Mouse (Mus musculus) intestine, embryonic 16.5 days (tissue): ENCODE data around the gene Rab31. TPM values are rescaled to one million over a fixed set of nuclear protein-coding genes. Genes with fewer than 3 reads are reported as not detected.
A peak's percentile ranks its signal among the peaks of the same experiment; 100 is the strongest.

Experiments
- ATAC-seq: fragments of 200-750 bp; cut with Nextera tagmentation; 2 replicates; pipeline ENCODE4 v1.8.0; 2017; ENCODE audit warnings: moderate TSS enrichment, moderate library complexity
- H3K27ac ChIP-seq: fragments of 300-500 bp; sonication (generic); 2 replicates; pipeline ENCODE4 v1.5.1; 2014; ENCODE audit warnings: mild to moderate bottlenecking, low read length
- H3K27me3 ChIP-seq: fragments of 300-500 bp; sonication (generic); replicated peaks from 2 replicates; pipeline ENCODE4 v1.6.1; 2014; ENCODE audit warnings: low read length, control low read depth, mixed read lengths; ENCODE audit not compliant: control insufficient read depth, insufficient read depth
- H3K36me3 ChIP-seq: fragments of 300-500 bp; sonication (generic); 2 replicates; pipeline ENCODE4 v1.6.1; 2014; ENCODE audit warnings: low read length, control low read depth; ENCODE audit not compliant: control insufficient read depth, insufficient read depth
- H3K4me1 ChIP-seq: fragments of 300-500 bp; sonication (generic); 2 replicates; pipeline ENCODE4 v1.6.1; 2014; ENCODE audit warnings: low read length, control low read depth, mixed read lengths; ENCODE audit not compliant: control insufficient read depth, insufficient read depth
- H3K4me2 ChIP-seq: fragments of 300-500 bp; sonication (generic); 2 replicates; pipeline ENCODE4 v1.6.1; 2014; ENCODE audit warnings: low read depth, low read length, control low read depth
- H3K4me3 ChIP-seq: fragments of 300-500 bp; sonication (generic); 2 replicates; pipeline ENCODE4 v1.5.1; 2014; ENCODE audit warnings: mild to moderate bottlenecking, low read length
- H3K9ac ChIP-seq: fragments of 300-500 bp; sonication (generic); 2 replicates; pipeline ENCODE4 v1.6.1; 2014; ENCODE audit warnings: low read depth, low read length
- H3K9me3 ChIP-seq: fragments of 300-500 bp; sonication (generic); 2 replicates; pipeline ENCODE4 v1.6.1; 2016; ENCODE audit warnings: low read length, control low read depth; ENCODE audit not compliant: control insufficient read depth
- WGBS: fragments of 180-500 bp; shearing (Covaris S2); extraction: QIAGEN DNeasy Blood & Tissue Kit; methylation state at CpG from one replicate; pipeline ENCODE4 v1.1.7; 2014; 5-methylcytosine and 5-hydroxymethylcytosine counted together
- polyA plus RNA-seq: library from polyadenylated mRNA; unstranded; fragments of >200 nt; fragmentation: Nextera tagmentation; extraction: Ambion mirVana; gene quantifications from 2 replicates; pipeline ENCODE4 v1.2.1, GENCODE M21; 2015

The Rab31 gene
- polyA plus RNA-seq, 1 experiment from 2014 or later = 26.8 TPM

DNA sequence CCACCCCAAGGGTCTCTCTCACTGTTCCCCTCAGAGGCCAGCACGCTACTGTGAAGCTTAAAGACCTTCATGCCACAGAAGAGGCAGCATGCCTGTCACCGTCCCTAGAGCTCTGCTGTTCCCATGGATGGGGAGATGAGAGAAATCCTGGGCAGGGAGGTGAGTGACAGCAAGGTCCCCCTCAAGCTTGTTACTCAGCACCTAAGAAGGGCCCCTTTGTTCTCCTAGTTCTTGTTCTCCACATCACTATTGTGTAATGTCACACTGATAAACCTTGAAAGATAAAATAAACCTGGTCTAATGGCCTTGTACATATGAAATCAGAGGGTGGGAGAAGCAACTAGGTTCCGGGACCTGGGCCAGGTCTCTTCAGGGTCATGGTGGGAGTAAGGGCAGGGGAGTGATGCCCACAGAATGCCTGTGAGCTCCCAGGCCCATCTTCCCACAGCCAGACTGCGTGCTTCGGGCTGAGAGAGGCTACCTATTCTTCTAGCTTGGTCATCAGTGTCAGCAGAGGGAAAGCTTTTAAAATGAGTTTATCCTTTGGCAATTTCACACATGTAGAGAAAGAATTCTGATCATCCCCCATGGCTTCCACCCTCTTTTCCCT lies 90.4 kb downstream of the Rab31 start:
- 78% methylated on average over 5 of the region's 5 CpGs for WGBS
- peak overlapping the region; percentile 33; the same call in 1 of the 2 replicates for H3K27ac ChIP-seq
- peak; percentile 63 for ATAC-seq
- H3K9ac ChIP-seq = no peak overlapping the region
- no peak overlapping the region for H3K4me3 ChIP-seq
- H3K4me2 ChIP-seq = no peak overlapping the region
- peaks cover 8% of the 10 kb centered on the region; the same call in 1 of the 2 replicates for H3K4me1 ChIP-seq
- H3K9me3 ChIP-seq = no peaks in the 10 kb centered on the region
- H3K36me3 ChIP-seq = no peaks in the 10 kb centered on the region
- no peaks in the 10 kb centered on the region for H3K27me3 ChIP-seq

DNA sequence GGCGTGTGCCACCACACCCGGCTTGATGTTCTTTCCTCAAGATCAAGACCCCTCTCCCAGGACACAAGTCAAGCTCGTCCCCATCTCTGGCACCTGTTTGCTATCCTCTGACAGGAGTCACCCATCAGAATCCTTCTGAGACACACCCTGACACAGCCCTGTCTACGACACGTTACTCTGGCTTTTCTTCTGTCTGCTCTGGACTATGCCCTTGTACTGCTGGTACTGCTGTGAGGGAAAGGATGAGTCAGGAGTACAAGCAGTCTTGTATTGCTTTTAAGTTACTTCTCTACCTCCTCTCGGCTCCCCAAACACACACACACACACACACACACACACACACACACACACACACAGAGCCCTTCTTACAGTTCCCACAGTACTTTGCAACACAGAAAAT lies 91.0 kb downstream of the Rab31 start:
- 64% methylated on average over 6 of the region's 6 CpGs for WGBS
- H3K27me3 ChIP-seq = no peaks in the 10 kb centered on the region
- peaks cover 8% of the 10 kb centered on the region; the same call in 1 of the 2 replicates for H3K4me1 ChIP-seq
- no peak overlapping the region for H3K4me3 ChIP-seq
- H3K36me3 ChIP-seq = no peaks in the 10 kb centered on the region
- no peak overlapping the region for H3K27ac ChIP-seq
- no peak overlapping the region for H3K4me2 ChIP-seq
- no peaks in the 10 kb centered on the region for H3K9me3 ChIP-seq
- ATAC-seq = peak; percentile 93
- H3K9ac ChIP-seq = no peak overlapping the region

DNA sequence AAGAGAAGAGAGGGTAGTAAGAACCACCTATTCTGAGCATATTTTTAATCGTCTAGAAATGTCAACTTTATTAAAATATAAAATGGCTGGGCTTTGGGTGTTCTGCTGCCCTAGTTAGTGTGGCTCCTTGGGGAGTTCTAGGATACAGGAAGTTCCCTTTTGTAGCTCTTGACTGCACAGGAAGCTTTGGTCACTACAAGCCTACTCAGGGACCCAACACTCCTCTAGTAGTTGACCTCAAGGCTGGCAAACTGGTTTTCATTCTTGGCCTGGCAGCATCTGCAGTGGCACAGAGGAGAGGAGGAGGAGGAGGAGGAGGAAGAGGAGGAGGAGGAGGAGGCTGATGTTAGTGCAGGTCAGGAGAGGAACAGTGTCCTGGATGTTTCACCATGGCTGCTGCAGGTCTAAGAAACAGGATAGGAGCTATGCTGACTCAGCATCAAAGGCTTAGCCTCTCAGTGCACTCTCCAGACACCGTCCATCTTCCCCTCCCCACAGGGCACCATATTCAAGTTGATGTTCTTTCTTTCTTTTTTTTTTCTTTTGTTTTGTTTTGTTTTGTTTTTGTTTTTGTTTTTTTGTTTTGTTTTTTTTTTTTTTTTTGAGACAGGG lies 91.6 kb downstream of the Rab31 start:
- no peaks in the 10 kb centered on the region for H3K9me3 ChIP-seq
- no peak for ATAC-seq
- H3K4me1 ChIP-seq = peaks cover 8% of the 10 kb centered on the region; the same call in 1 of the 2 replicates
- no peaks in the 10 kb centered on the region for H3K36me3 ChIP-seq
- H3K27me3 ChIP-seq = no peaks in the 10 kb centered on the region
- no peak overlapping the region for H3K27ac ChIP-seq
- H3K9ac ChIP-seq = no peak overlapping the region
- WGBS = 96% methylated on average over 2 of the region's 2 CpGs
- no peak overlapping the region for H3K4me3 ChIP-seq
- no peak overlapping the region for H3K4me2 ChIP-seq

DNA sequence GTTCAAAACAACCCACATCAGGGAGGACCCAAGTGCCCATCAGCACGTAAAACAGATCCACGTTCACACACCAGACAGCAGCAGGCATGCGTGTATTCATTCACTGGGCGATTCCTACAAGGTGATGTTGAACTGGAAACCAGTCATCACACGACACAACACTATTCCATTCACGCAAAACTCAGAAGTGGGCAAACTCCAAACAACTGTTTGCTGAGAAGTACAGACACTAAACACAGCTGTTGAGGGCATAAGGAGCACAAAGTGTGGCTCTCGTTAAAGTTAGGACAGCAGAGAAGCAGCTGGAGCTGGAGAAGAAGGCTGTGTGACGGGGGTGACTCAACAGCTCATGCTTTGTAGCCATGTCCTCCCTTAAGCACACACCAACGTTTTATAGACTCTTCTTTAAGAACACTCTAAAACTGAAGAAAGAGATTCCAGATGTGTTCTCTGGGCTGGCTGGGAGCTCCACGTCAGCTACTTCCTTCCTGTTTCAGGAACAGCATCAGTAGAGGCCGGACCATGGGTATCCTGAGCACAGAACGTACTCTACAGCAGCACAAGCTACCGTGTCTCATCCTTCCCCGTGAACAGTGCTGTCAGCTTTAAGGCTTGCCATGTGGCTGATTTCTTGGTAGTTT lies 92.6 kb downstream of the Rab31 start:
- Histone ChIP-seq H3K27me3 (no peaks in the 10 kb centered on the region), H3K9me3 (no peaks in the 10 kb centered on the region), H3K4me1 (peaks cover 8% of the 10 kb centered on the region; the same call in 1 of the 2 replicates), H3K27ac (no peak overlapping the region; the same call in 1 of the 2 replicates), H3K9ac (no peak overlapping the region), H3K4me3 (no peak overlapping the region), H3K36me3 (no peaks in the 10 kb centered on the region), H3K4me2 (no peak overlapping the region)
- no peak for ATAC-seq
- 66% methylated on average over 14 of the region's 14 CpGs for WGBS

DNA sequence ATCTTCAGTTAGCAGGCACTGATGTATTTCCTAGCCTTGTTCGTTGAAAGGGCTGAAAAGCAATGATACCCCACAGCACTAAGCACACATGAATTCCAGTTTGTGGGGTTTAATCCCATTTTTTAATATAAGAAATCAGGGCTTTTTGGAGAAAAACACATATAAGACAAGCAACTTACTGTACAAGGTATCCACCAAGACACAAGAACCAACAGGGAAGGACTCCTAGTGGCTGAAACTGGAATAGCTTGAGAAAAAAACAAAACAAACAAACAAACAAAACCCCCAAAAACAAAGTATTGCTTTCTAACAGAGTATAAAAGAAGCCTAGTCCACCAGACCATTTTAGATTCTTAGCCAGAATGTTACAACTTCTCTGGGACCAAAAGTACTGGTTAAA lies 94.8 kb downstream of the Rab31 start:
- no peak overlapping the region for H3K4me2 ChIP-seq
- H3K27me3 ChIP-seq = no peaks in the 10 kb centered on the region
- H3K9me3 ChIP-seq = no peaks in the 10 kb centered on the region
- H3K4me1 ChIP-seq = peaks cover 8% of the 10 kb centered on the region; the same call in 1 of the 2 replicates
- 96% methylated on average over 1 of the region's 1 CpGs for WGBS
- H3K9ac ChIP-seq = no peak overlapping the region
- no peak overlapping the region for H3K27ac ChIP-seq
- ATAC-seq = no peak
- H3K4me3 ChIP-seq = no peak overlapping the region
- H3K36me3 ChIP-seq = no peaks in the 10 kb centered on the region

DNA sequence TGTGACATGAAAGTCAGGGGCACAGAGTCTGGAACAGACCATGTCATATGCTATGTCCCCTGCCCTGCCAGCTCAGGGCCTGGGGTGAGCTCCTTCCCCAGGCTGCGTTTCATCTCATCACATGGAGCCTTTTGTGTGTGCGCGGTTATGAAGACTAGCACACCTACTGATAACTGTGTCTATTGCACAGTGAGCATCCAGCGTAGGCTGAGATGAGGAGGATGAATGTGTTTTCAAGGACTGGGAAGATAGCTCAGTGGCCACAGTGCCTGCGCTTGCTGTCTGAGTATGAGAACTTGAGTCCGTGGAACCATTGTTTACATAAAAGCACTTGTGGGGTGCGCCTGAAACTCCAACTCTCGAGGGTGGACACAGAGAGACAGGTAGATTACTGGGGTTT lies 96.0 kb downstream of the Rab31 start:
- H3K36me3 ChIP-seq = no peaks in the 10 kb centered on the region
- no peaks in the 10 kb centered on the region for H3K27me3 ChIP-seq
- no peak for ATAC-seq
- no peak overlapping the region for H3K4me2 ChIP-seq
- H3K27ac ChIP-seq = no peak overlapping the region
- H3K9ac ChIP-seq = no peak overlapping the region
- H3K4me1 ChIP-seq = 0 out of 2 replicates have a peak, but pooled peaks cover 2% of the 10 kb centered on the region
- H3K9me3 ChIP-seq = no peaks in the 10 kb centered on the region
- H3K4me3 ChIP-seq = no peak overlapping the region
- 85% methylated on average over 8 of the region's 8 CpGs for WGBS

DNA sequence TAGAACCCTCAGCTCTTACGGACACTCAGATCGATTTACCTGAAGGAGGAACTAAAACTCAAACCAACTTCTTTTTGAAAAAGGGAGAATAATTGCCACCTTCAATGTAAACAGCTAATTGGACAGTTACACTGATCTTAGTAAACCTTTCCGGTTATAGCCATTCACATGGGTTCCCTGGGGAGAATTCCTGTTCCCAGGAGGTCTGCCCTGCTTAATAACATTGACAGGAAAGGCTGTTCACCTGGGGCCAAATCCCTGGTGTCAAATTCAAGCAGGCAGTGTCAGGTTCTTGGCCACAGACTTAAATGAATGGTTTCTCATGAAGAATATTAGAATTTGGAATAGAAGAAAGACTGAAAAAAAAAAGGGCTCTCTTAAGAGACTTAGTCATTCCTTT lies 96.6 kb downstream of the Rab31 start:
- Histone ChIP-seq H3K4me2 (no peak overlapping the region), H3K27ac (no peak overlapping the region), H3K9me3 (no peaks in the 10 kb centered on the region), H3K27me3 (no peaks in the 10 kb centered on the region), H3K4me1 (0 out of 2 replicates have a peak, but pooled peaks cover 2% of the 10 kb centered on the region), H3K9ac (no peak overlapping the region), H3K4me3 (no peak overlapping the region), H3K36me3 (no peaks in the 10 kb centered on the region)
- 84% methylated on average over 3 of the region's 3 CpGs for whole genome bisulfite sequencing
- ATAC-seq = no peak

DNA sequence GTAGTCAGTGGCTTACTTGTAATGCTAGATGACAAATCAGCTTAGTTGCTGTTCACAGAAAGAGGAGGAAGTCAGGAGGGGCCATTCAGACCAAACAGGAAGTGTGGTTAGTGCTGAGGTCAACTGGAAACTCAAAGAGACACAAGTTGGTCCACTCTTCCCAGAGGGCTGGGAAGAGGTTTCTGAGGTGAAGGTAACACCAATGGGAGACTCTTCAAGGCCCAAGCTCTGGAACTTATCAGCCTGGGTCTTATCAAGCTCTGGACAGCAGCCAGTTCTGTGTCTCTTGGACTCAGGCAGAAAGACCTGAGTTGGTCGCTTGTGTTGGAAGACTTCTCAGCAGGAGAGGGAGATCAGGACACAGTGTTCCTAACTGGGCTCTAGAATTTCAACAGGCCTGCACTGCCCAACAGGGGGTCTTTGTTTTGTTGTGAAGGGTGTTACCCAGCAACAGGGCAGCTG lies 97.8 kb downstream of the Rab31 start:
- peak; percentile 28; the same call in 1 of the 2 replicates for ATAC-seq
- 0 out of 2 replicates have a peak, but pooled peaks cover 1% of the 10 kb centered on the region for H3K4me1 ChIP-seq
- H3K27ac ChIP-seq = no peak overlapping the region
- no peaks in the 10 kb centered on the region for H3K36me3 ChIP-seq
- H3K4me2 ChIP-seq = no peak overlapping the region
- H3K9ac ChIP-seq = no peak overlapping the region
- H3K4me3 ChIP-seq = no peak overlapping the region
- no peaks in the 10 kb centered on the region for H3K27me3 ChIP-seq
- H3K9me3 ChIP-seq = no peaks in the 10 kb centered on the region
- WGBS = 55% methylated on average over 1 of the region's 1 CpGs

DNA sequence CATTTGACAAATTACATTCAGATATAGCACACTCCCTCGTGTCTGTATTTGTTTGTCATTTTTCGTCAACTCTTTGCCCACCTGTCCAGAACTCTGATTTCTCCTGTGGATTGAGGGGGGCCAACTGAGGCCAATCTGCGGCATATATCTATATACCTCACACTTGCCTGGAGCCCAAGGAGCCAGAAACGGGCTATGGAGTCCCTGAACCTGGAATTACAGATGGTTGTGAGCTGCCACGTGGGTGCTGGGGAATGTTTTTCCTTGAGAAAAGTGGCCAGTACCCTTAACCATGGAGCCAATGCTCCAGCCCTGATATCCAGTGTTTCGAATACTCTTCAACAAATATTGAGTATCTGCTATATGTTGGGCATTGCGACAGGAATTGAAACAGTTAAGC lies 99.6 kb downstream of the Rab31 start:
- no peak for ATAC-seq
- 88% methylated on average over 7 of the region's 7 CpGs for WGBS
- H3K4me1 ChIP-seq = no peaks in the 10 kb centered on the region
- no peaks in the 10 kb centered on the region for H3K27me3 ChIP-seq
- no peak overlapping the region for H3K27ac ChIP-seq
- no peak overlapping the region for H3K4me2 ChIP-seq
- H3K9me3 ChIP-seq = no peaks in the 10 kb centered on the region
- H3K9ac ChIP-seq = no peak overlapping the region
- H3K36me3 ChIP-seq = no peaks in the 10 kb centered on the region
- no peak overlapping the region for H3K4me3 ChIP-seq
